Mouse (Mus musculus): ENCODE measurements around the gene Zp3.

Gene Zp3

DNA sequence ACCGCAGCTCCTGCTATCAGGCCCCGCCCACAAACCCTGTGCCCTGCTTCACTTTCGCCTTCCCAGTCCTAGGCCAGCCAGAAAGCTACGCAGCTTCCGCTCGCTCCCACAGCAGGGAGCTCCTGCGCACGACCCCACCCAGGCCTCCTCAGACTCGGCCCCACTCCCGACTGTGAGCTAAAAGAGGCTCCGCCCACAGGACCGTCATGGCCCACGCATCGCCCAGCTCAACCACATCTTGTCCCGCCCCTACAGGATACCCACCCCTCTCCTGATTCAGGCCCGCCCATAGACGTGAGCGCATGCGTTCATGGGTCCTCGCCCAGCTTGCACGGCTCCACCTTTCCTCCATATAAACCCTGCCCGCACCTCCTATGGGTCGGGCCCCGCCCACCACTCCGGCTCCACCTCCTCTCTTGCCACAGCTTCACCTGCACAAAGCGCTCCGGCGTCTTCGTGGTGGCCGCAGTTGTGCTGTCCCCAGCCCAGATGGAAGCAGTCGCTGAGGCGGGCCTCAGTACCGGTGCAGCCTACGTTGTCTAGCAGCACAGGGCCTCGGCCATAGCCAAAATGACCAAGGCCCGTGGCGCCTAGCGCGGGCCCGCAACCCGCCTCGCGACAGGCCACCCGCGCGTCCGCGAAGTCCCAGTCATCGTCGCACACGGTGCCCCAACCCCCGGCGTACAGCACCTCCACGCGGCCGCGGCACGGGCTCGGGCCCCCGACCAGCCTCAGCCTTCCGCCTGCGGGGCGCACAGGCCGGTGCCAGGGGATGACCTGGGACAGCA lies 17.2 kb upstream of the Zp3 start:
- peak; percentile 99 for DNase-seq

DNA sequence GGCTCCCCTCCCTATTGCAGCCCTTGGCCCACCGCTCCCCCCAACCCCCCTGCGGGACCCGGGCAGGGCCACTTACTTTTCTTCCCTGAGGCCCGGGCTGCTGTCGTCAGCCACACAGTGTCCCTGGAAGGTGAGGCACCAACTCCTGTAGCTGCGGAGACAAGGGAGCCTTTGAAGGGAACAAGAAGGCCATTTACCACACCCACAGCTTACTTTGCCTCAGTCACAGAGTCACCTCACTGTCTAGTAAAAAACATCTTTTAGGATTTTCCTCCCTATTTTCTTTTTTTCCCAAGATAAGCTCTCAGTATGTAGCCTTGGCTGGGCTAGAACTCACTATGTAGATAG lies 16.6 kb upstream of the Zp3 start:
- no peak for DNase-seq

DNA sequence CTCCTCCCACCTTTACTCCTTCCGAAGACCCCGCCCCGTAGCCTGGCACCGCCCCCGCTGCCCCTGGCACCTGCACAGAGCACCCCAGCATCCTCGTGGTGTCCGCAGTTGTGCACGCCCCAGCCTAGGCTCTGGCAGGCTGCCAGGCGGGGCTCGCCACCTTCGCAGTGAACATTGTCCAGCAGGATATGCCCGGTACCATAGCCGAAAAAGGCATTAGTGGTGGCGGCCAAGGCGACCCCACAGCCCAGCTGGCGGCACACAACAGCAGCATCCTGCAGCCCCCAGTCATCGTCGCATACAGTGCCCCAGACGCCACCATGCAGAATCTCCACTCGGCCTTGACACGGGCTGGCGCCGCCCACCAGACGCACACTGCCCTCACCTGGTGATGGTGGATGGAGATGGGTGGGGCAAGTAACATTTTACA lies 14.4 kb upstream of the Zp3 start:
- DNase-seq: peak; percentile 53

DNA sequence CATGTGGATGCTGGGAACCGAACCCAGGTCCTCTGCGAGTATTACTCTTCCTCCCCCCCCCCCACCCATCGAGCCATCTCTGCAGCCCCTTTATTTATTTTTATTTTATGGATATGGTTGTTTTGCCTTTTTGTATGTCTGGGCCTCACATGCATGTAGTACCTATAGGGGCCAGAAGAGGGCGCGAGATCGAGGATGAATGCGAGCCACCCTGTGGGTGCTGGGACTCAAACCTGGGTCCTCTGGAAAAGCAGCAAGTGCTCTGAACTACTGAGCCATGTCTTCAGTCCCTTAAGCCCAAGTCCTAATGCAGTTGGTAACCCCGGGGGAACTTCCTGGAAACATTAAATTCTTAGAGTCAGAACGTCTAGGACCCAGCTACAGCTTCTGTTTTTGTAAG lies 13.0 kb upstream of the Zp3 start:
- DNase-seq: peak; percentile 67

DNA sequence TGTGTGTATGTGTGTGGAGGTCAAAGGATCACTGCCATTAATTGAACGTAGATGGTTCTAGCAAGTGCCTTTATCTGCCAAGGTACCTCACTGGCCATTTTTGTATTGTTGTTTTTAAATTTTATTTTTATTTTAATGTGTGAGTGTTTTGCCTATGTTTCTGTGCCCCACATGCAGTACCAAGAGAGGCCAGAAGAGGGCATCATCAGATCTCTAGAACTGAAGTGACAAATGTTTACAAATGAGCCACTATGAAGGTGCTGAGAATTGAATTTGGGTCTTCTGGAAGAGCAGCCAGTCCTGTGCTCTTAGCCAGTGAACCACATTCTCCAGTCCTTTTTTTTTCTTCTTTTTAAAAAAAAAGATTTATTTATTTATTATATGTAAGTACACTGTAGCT lies 11.1 kb upstream of the Zp3 start:
- peak; percentile 85 for DNase-seq

DNA sequence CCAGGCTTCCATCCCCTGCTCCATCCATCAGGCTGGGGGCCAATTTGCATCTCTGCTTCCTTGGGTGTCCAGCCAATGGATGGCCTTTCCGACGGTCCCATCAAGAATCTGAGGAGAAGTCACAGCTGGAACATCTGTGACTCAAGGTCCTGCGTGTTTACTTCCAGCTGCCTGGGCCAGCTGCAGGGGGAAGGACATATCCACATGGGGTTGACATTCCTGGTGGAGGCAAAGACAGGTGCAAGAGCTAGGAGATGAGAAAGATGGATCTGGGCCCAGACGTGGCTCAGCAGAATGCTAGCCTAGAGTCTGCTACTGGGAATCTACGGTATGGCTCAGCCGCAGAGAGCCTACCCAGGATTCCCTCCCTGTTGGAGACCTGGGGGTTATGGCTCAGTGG lies 9.7 kb upstream of the Zp3 start:
- no peak for DNase-seq

DNA sequence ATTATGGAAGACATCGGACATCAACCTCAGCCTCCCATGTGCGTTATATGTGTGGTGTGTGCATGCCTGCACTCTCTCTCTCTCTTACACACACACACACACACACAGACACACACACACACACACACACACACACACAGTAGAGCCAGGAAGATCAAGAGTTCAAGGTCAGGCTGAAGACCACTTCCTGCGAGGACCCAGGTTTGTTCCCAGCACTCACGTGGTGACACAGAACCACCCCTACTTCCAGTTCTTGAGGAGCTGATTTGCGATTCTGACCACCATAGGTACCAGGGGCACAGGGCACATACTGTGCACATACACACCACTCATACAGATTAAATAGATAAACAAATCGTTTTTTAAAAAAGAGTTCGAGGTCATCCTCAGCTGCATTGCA lies 8.0 kb upstream of the Zp3 start:
- no peak for DNase-seq

DNA sequence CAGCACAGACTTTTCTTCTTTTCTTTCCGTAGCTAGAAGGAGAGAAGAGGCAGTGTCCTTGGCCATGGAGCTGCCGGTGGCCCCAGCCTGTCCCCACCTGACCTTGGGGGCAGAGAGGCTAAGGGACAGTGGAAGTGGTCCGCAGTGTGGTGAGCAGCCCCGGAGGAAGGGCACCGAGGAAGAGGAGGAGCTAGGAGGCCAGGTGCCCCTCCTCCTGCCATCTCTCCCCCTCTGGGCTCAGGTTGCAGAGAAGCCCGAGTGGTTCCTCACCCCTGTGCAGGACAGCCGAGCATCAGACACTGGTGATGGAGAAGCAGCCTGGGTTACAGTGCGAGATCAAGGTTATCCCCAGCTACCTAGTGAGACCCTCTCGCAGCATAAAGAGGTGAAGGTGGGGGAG lies 5.5 kb upstream of the Zp3 start, which contains the start of gene Ssc4d:
Gene Ssc4d (minus strand): TSS at position 167 of the 400 bp plus-strand sequence.
- no peak for DNase-seq

DNA sequence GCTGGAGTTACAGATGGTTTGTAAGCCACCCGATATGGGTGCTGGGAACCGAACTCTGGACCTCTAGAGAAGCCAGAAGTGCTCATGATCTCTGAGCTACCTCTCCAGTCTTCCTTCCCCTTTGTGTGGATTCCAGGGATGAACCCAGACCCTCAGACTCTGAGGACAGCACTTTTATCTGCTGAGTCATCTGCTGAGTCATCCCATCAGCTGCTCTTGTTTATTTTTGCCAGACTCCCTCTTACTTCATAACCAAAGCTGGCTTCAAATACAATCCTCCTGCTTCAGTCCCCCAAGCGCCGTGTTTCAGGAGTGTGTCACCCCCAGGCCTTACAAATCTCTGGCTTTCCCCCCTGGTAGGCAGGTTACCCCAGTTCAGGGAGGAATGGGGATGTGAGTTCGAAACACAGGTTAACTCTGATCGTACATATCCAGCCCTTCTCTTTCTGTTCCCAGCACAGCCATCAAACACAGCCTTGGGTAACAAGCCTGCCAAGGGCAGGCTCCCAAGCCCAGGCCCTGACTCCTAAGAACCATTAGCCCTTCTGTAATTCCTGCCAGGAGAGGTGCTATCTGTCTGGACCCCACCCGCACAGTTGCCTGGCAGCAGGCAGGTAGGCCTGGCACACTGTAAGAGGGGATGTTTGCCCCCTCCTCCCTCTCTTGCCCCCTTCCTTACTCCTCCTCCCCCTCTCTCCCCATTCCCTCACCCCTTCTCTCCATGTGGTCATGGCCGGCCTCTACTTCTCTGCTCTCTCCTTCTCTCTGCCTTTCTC lies 3.8 kb upstream of the Zp3 start:
- DNase-seq: no peak

DNA sequence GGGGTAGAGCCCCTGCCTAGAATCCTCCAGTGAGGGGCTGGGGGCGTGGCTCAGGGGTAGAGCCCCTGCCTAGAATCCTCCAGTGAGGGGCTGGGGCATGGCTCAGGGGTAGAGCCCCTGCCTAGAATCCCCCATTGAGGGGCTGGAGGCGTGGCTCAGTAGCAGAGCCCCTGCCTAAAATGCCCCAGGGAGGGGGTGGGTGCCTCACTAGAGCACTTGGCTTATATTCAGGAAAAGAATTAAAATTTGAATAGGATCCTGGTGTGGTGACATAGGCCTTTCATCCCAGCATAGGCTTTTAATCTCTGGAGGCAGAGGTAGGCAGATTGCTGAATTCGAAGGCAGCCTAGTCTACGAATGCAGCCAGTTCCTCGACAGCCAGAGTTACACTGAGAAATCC lies 518 bp upstream of the Zp3 start:
- DNase-seq: no peak

DNA sequence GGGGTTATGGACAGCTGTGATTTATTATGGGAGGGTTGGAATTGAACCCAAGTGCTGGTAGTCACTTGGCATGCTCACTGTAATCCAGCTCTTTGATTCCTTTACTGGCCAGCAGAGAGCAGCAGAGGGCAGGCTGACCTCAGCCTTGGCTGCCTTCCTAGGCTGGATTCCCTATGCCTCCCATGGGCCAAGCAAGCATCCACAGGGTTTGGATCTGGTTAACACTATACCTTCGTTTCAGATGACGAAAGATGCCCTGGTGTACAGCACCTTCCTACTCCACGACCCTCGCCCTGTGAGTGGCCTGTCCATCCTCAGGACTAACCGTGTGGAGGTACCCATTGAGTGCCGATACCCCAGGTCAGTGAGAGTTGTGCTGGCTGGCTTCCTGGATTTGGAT lies 2.5 kb downstream of the Zp3 start:
- peak; percentile 63 for DNase-seq

DNA sequence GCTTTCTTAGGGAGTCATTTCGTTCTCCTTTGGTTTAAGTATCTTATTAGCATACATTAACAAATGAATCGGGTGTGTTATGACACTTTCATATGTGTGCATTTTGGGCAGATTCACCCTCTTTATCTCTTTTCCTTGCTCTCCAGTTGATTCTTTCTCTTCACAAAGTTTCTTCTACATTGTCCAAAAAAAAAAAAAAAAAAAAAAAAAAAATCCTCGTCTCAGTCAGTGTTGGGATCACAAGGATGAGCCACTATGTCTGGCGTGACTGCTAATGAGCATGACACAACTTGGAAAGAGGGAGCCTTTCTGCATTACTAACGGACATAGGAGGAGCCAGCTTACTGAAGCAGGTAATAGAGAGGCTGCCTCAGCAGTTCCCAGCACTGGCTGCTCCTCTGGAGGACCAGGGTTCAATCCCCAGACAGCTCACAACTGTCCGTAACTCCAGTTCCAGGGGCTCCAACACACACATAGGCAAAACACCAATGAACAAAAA lies 4.7 kb downstream of the Zp3 start:
- DNase-seq: no peak

DNA sequence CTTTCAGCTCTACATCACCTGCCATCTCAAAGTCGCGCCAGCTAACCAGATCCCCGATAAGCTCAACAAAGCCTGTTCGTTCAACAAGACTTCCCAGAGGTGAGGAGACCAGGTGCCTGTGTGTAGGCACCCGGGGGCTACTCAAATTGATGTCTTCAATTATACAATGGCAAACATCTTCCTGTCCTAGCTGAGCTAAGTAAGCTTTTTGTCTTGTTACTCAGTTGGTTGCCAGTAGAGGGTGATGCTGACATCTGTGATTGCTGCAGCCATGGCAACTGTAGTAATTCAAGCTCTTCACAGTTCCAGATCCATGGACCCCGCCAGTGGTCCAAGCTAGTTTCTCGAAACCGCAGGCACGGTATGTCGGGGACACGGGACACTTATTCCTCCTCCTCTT lies 7.3 kb downstream of the Zp3 start:
- DNase-seq: no peak

DNA sequence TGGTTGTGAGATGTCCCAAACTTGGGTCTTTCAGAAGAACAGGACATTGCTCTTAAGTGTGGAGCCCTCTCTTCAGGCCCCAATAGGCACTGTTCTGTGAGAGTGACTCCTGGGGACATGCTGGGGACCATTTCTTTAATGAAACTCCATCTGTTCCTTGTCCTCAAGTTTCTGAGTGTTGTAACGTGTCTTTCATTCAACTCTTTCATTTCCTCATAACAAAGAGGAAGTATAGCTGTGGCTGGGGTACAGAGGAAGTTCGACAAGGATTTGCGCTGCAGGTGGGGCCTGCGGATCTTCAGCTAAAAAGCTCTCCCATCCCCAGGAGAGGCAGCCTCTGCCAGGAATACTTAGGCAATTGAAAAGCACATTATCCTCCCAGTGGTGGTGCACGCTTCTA lies 10.7 kb downstream of the Zp3 start:
- peak; percentile 41 for DNase-seq

DNA sequence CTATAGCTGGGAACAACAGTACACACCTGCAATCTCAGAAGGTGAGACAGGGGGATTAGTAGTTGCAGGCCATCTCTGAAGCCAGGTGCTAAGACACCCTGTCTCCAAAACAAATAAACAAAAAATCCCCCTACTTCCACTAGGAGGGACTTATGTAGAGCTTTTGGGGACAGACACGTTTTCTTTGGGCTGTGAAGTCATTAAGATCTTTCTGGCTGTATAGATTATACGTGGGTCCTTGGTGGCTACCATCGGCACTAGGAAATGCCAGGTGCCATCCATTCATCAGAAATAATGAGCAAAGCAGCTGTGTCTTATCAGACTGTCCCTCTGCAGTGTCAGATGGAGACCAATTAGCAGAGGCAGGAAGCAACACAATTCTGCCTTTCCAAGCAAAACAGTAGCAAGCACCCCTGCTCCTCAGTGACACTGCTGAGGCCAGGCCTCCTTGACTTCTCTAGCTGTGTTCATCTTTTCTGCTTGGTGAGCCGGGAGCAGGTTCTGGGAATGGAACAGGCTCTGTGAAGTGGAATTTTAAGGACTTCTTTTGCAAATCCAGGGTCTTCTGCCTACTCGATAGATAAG lies 13.6 kb downstream of the Zp3 start:
- no peak for DNase-seq

DNA sequence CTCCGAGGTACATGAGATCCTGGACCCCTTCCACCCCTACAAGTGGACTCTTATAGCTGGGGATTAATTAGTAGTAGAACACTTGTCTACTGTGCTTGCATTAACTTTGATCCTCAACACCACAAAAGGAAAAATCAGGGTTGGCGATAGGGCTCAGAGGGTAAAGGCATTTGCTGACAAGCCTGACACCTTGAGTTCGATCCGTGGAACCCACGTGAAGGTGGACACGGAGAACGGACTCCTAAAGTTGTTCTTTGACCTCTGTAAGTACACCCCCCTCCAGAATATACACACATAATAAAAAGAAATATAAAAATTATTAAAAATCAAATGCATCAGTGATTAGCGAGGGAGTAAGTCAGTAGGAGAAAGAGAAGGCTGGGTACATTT lies 14.4 kb downstream of the Zp3 start:
- no peak for DNase-seq

DNA sequence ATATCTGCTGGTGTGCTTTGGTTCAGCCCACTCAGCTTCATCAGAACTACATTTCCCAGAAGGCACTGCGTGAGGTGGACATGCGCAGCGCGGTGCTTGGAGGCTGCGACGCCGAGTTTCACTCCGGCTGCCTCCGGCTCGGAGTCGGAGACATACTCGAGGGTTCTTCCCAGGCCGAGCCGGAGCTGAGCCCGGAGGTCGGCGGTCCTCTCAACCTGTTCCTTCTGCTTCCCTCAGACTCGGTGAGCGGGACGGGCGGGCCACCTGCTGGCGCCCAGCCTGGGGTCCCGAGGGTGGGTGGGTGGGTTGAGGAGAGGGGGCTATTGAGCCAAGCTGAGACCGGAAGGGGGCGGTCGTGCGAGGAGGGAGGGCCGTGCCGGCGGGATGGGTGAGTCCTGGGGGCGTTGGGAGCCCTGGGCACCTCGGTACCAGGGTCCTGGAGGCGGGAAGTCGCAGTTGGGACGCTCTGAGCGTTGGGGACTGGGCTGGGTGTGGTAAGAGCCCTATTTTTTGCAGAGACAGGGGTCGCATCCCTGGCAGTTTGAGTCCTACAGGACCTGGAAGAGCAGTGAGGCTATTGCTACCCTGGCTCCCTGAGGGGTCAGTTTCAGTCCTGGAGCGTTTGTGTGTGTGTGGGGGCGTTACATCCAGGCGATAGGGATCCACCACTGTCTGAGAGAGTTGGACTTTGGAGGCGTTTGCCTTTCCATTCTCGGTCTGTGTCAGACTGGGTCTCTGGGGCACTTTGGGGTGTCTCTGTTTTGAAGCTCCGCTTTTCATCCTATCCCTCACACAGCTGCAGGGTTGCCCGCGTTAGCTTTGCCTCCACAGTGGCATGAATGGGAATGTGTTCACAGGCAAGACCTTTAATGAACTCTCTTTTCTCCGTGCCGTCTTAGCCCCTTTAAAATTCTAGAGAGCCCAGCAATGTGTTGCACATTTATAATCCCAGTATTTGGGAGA lies 15.1 kb downstream of the Zp3 start, which contains the start of gene Dtx2:
Gene Dtx2 (plus strand): TSS at position 76 of the 963 bp plus-strand sequence.
- DNase-seq: peak; percentile 93

DNA sequence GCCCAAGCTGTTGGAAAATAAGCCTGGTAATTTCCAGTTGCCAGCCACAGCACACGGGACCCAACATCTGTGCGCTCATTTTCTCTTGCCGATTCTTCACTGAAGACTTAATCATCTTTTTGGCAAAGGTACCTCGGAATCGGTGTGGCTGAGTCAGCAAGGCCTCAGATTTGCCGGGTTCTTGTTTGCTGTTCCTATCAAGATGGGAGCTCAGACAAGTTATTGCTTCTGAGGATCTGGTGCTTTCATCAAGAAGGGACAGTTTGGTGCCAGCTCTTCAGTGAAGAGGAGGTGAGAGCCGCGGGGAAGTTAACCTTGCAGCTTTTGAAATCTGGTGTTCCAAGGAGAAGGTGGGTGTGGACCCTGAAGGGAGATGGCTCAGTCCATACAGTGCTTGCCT lies 16.3 kb downstream of the Zp3 start:
- DNase-seq: no peak

DNA sequence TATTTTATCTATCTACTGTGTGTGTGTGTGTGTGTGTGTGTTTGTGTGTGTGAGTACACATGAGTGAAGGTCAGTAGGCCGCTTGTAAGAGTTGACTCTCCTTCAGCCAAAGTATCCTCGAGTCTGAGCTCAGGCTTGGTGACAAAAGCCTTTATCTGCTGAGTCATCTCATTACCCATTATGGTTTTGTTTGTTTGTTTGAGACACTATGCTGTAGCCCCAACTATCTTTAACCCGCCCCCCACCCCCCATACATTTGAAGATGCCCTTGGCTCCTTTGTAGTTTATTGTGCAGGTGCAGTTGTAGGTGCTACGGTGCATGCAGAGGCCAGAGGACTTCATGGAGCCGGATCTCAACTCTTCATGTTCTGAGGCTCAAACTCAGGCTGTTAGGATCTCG lies 21.3 kb downstream of the Zp3 start:
- DNase-seq: no peak

DNA sequence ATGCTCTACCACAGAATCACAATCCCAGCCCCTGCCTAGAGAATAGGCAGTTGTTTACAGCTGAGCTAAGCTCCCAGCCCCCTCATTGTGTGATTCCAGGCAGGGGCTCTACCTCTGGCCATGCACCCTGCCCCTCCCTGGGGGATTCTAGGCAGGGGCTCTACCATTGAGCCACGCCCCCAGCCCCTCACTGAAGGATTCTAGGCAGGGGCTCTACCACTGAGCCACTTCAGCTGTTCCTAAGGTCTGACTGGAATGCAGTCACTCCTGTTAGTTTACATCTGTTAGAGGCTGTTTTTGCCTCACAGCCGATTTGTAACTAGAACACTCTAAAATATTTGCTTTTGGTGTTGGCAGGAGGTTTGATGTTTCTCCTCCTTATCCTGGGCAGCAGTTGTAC lies 22.4 kb downstream of the Zp3 start:
- no peak for DNase-seq

DNA sequence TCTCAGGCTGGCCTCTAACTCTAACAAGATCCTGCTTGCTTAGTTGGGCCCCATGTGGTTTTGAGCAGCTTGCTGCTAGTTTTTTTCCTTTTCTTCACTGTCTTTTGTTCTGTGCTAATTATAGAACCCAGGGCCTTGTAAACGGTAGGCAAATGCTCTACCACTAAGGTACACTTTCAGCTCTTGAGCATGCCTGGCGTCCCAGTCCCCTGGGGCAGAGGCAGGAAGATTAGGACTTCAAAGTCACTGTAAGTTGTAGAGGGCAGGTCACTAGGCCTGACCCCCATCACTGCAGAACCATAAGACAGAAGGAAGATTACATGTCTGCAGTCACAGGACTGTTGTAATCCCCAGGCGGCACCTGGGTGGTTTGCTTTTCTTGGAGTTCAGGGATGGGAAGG lies 22.9 kb downstream of the Zp3 start:
- peak; percentile 55 for DNase-seq

DNA sequence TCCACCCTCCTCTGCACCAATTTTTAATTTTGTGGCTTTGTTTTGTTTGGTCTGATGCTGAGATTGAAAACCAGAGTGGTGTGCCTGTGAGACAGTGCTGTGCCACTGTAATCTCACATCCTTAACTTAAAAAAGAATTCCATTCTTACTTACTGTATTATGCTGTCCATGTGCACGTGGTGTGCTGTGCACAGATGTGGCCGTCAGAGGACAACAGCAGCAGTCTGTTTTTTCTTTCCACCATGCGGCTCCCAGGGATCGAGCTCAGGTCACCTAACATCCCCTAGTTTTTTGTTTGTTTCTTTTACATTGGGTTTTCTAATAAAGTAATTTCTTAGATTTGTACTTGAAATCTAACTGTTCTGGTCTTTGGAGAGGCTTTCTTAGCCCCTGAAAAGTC lies 24.6 kb downstream of the Zp3 start:
- DNase-seq: no peak

DNA sequence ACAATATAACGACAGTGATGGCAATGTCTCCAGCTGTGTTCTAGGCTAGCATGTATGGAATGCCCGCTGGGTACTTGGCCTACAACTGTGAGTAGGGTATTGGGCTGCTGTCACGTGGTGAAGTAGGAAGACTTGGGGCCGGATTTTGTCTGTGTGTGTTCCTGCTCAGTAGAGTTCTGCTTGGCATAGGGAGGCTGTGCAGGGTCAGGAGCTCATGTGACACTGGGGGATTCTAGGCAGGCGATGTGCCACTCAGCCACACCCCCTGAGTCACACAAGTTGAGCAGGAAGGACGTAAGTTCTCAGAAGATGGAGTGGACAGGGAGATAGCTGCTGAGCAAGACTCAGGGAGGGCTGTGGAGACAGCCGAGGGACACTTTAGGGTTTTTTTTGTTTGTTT lies 27.8 kb downstream of the Zp3 start:
- no peak for DNase-seq
